Mouse (Mus musculus): ENCODE measurements at regions not wholly inside any gene's neighbourhood (a gene's known extent, or its start where the extent isn't known, plus 50 kb on each side); places are given as distances from the start of the nearest gene placed in this dataset.

DNA sequence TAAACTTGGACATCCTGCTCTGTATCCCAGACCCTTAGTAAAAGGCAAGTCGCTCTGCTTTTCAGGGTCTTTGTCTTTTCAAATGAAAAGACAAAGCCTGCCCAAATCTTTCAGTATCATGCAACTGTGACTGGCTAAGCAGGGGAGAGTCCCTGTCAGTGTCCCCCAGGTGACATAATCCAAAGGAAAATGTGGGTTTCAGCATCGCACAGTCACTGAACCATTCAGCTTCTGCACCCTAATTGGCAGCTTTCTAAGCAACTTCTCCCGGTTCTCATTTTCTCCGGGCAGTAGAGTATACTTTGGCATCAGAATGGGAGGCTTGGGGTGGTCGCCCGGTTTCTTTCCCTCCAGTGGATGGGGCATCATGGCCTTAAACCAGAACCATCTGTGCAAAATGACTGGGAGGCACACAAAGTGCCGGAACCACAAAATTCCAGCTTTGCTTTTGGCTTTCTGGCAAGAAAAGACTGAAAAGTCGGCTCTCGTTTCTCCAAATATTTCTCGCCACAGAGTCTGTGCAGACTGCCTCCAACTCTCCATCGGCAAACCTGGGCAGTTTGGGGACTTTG is 228.3 kb downstream of the Lpin1 start:
- no peaks in the 10 kb centered on the region for H3K27me3 ChIP-seq (ENCODE audit: control insufficient read depth, insufficient read depth, low read length)
- H3K4me1 ChIP-seq (ENCODE audit: control insufficient read depth, insufficient read depth, low read length): no peaks in the 10 kb centered on the region
- H3K9me3 ChIP-seq (ENCODE audit: control insufficient read depth, low read length): no peaks in the 10 kb centered on the region
- no peak overlapping the region for H3K4me2 ChIP-seq (ENCODE audit: low read depth, low read length)
- no peak overlapping the region for H3K9ac ChIP-seq (replicated peaks; ENCODE audit: low read depth, low read length)
- no peak overlapping the region for H3K4me3 ChIP-seq (ENCODE audit: low read depth, low read length)
- no peak for ATAC-seq (ENCODE audit: low read depth)
- WGBS: 90% methylated on average over 11 of the region's 11 CpGs
- H3K36me3 ChIP-seq (ENCODE audit: control insufficient read depth, insufficient read depth, low read length): no peaks in the 10 kb centered on the region
- no peak overlapping the region for H3K27ac ChIP-seq (ENCODE audit: low read depth, low read length)

DNA sequence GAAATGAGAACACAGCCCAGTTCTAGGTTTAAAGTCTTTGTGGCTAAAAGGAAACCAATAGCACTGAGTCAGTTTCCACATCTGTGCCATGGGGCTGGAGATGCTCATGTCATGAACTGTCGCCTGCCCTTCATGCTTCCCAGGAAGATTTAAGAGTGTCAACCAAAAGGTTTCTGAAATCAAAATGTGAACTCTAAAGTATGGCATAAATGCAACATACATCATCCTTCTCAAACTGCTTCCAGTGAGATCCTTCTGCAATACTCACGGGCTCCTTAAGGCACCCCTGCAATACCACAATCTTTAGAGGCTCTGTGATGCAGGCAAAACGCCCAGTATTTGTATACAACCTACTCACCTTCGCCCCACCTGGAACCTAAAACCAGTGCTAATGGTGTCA is 229.7 kb downstream of the Lpin1 start:
- no peak for ATAC-seq (ENCODE audit: low read depth)
- 87% methylated on average over 4 of the region's 4 CpGs for WGBS
- no peak overlapping the region for H3K9ac ChIP-seq (replicated peaks; ENCODE audit: low read depth, low read length)
- H3K4me1 ChIP-seq (ENCODE audit: control insufficient read depth, insufficient read depth, low read length): no peaks in the 10 kb centered on the region
- no peak overlapping the region for H3K4me3 ChIP-seq (ENCODE audit: low read depth, low read length)
- H3K27me3 ChIP-seq (ENCODE audit: control insufficient read depth, insufficient read depth, low read length): no peaks in the 10 kb centered on the region
- H3K9me3 ChIP-seq (ENCODE audit: control insufficient read depth, low read length): no peaks in the 10 kb centered on the region
- no peak overlapping the region for H3K27ac ChIP-seq (ENCODE audit: low read depth, low read length)
- no peaks in the 10 kb centered on the region for H3K36me3 ChIP-seq (ENCODE audit: control insufficient read depth, insufficient read depth, low read length)
- no peak overlapping the region for H3K4me2 ChIP-seq (ENCODE audit: low read depth, low read length)

DNA sequence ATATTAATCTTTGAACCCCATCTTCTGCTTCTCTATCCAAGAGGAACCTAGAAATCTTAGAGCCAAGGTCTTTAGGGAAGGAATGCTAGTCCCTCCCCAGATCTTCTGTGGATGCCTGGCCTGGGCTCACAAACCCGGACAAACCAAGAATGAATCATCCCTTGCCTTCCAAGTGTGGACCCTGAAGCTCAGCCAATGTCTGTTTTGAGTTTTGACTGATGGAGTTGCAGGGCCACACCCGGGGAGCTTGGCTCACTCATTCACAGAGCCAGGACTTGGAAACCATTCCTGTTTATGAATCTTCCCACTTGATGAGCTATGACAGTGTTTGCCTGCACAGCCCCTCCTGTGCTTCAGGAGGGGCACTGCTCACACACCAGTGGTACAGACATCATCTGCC is 230.4 kb downstream of the Lpin1 start:
- no peak overlapping the region for H3K4me2 ChIP-seq (ENCODE audit: low read depth, low read length)
- no peak for ATAC-seq (ENCODE audit: low read depth)
- no peaks in the 10 kb centered on the region for H3K36me3 ChIP-seq (ENCODE audit: control insufficient read depth, insufficient read depth, low read length)
- H3K27ac ChIP-seq (ENCODE audit: low read depth, low read length): no peak overlapping the region
- H3K4me1 ChIP-seq (ENCODE audit: control insufficient read depth, insufficient read depth, low read length): no peaks in the 10 kb centered on the region
- H3K9ac ChIP-seq (replicated peaks; ENCODE audit: low read depth, low read length): no peak overlapping the region
- no peaks in the 10 kb centered on the region for H3K9me3 ChIP-seq (ENCODE audit: control insufficient read depth, low read length)
- 88% methylated on average over 2 of the region's 2 CpGs for WGBS
- no peak overlapping the region for H3K4me3 ChIP-seq (ENCODE audit: low read depth, low read length)
- H3K27me3 ChIP-seq (ENCODE audit: control insufficient read depth, insufficient read depth, low read length): no peaks in the 10 kb centered on the region

DNA sequence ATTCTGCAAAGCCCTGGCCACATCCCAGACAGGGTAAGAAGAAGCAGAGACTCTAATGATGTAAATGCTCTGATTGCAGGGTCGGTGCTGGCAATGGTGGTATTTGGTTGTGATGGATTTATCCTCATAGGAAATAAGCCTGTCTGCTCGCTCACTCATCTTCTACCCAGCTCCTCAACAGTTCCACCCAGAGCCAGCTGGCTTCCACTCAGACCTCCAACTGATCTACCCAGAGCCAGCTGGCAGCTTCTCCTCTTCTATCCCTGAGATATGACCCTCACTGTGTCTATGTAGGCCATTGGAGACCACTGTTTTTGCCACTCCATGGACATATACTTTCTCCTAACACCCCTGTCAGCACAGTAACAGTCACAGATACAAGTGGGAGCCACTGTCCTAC is 231.4 kb downstream of the Lpin1 start:
- Histone ChIP-seq H3K4me1 (ENCODE audit: control insufficient read depth, insufficient read depth, low read length) (no peaks in the 10 kb centered on the region), H3K27ac (ENCODE audit: low read depth, low read length) (no peak overlapping the region), H3K9ac (replicated peaks; ENCODE audit: low read depth, low read length) (no peak overlapping the region), H3K27me3 (ENCODE audit: control insufficient read depth, insufficient read depth, low read length) (no peaks in the 10 kb centered on the region), H3K4me2 (ENCODE audit: low read depth, low read length) (no peak overlapping the region), H3K4me3 (ENCODE audit: low read depth, low read length) (no peak overlapping the region), H3K9me3 (ENCODE audit: control insufficient read depth, low read length) (no peaks in the 10 kb centered on the region), H3K36me3 (ENCODE audit: control insufficient read depth, insufficient read depth, low read length) (no peaks in the 10 kb centered on the region)
- 77% methylated on average over 2 of the region's 2 CpGs for WGBS
- no peak for ATAC-seq (ENCODE audit: low read depth)

DNA sequence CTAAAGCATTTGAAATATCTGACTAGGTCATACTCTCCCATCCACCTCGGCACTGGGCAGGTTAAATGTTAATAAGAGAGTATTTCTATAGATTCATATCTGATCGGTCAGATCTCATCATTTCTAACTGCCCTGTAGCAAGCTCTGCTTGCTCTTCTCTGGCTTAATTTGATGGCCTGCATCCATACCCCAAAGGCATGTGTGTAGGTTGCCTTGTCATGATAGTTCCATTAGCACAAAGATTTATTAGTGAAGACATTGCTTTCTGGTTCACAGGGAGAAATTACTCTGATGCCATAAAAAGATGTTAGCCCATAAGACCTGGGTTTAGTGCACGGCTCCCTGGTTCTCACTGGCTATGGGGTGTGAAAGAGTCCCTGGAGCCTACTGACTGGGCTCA is 232.3 kb downstream of the Lpin1 start:
- Histone ChIP-seq H3K4me1 (ENCODE audit: control insufficient read depth, insufficient read depth, low read length) (no peaks in the 10 kb centered on the region), H3K36me3 (ENCODE audit: control insufficient read depth, insufficient read depth, low read length) (no peaks in the 10 kb centered on the region), H3K4me3 (ENCODE audit: low read depth, low read length) (no peak overlapping the region), H3K9me3 (ENCODE audit: control insufficient read depth, low read length) (no peaks in the 10 kb centered on the region), H3K27ac (ENCODE audit: low read depth, low read length) (no peak overlapping the region), H3K27me3 (ENCODE audit: control insufficient read depth, insufficient read depth, low read length) (no peaks in the 10 kb centered on the region), H3K4me2 (ENCODE audit: low read depth, low read length) (no peak overlapping the region), H3K9ac (replicated peaks; ENCODE audit: low read depth, low read length) (no peak overlapping the region)
- 65% methylated on average over 3 of the region's 3 CpGs for WGBS
- no peak for ATAC-seq (ENCODE audit: low read depth)

DNA sequence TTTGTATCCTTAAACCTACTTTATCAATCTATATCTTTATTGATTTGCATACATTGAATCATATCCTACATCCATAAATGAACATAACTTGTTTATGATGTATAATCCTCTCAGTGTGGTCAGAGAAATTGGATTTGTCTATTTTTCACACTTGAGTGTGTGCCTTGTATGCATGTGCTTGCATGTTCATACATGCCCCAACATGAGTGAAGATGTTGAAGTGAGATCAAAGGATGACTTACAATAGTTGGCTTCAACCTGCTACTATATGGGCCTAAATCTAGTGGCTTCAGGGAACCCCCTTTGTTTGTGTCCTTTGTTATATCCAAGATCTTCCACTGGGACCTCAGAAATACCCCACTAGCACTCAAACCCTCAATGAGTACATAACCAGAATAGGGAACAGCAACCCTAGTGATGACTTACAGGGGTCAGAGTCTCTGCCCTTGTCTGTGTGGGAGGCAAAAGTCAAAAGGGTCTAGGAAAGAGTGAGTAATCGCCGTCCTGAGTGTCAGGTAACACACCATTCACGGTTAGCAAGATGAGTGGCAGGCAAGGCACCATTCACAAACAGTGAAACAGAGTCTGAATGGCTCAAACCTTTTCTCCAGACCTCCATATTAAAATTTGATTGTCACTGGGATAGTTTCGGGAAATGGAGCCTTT is 236.3 kb downstream of the Lpin1 start:
- no peaks in the 10 kb centered on the region for H3K36me3 ChIP-seq (ENCODE audit: control insufficient read depth, insufficient read depth, low read length)
- no peak overlapping the region for H3K4me3 ChIP-seq (ENCODE audit: low read depth, low read length)
- no peak overlapping the region for H3K27ac ChIP-seq (ENCODE audit: low read depth, low read length)
- no peaks in the 10 kb centered on the region for H3K27me3 ChIP-seq (ENCODE audit: control insufficient read depth, insufficient read depth, low read length)
- no peak overlapping the region for H3K9ac ChIP-seq (replicated peaks; ENCODE audit: low read depth, low read length)
- H3K4me2 ChIP-seq (ENCODE audit: low read depth, low read length): no peak overlapping the region
- ATAC-seq (ENCODE audit: low read depth): no peak
- no peaks in the 10 kb centered on the region for H3K4me1 ChIP-seq (ENCODE audit: control insufficient read depth, insufficient read depth, low read length)
- WGBS: 85% methylated on average over 4 of the region's 4 CpGs
- H3K9me3 ChIP-seq (ENCODE audit: control insufficient read depth, low read length): no peaks in the 10 kb centered on the region

DNA sequence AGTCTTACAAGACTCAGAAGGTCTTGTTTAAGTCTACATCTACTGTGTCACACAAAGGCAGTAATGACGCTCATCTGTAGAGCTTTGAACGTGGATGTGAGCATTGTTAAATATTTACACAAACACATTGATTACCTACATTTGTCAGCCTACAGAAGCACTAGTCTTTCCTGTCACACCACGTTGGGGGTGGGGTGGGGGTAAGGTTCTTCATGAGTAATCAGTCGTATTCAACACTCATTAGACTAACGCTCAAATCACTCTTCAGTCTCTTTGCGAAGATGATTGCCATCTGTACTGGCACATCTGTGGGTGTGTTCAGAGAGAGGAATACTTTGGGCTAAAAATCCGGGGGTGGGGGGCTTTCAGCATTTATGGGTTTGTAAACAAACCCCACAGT is 240.7 kb downstream of the Lpin1 start:
- Histone ChIP-seq H3K9ac (replicated peaks; ENCODE audit: low read depth, low read length) (no peak overlapping the region), H3K36me3 (ENCODE audit: control insufficient read depth, insufficient read depth, low read length) (no peaks in the 10 kb centered on the region), H3K4me2 (ENCODE audit: low read depth, low read length) (no peak overlapping the region), H3K27ac (ENCODE audit: low read depth, low read length) (no peak overlapping the region), H3K4me1 (ENCODE audit: control insufficient read depth, insufficient read depth, low read length) (no peaks in the 10 kb centered on the region), H3K27me3 (ENCODE audit: control insufficient read depth, insufficient read depth, low read length) (no peaks in the 10 kb centered on the region), H3K4me3 (ENCODE audit: low read depth, low read length) (no peak overlapping the region), H3K9me3 (ENCODE audit: control insufficient read depth, low read length) (no peaks in the 10 kb centered on the region)
- WGBS: 80% methylated on average over 7 of the region's 7 CpGs
- 0 out of 2 replicates have a peak, but pooled peaks have one; percentile 21 for ATAC-seq (ENCODE audit: low read depth)

DNA sequence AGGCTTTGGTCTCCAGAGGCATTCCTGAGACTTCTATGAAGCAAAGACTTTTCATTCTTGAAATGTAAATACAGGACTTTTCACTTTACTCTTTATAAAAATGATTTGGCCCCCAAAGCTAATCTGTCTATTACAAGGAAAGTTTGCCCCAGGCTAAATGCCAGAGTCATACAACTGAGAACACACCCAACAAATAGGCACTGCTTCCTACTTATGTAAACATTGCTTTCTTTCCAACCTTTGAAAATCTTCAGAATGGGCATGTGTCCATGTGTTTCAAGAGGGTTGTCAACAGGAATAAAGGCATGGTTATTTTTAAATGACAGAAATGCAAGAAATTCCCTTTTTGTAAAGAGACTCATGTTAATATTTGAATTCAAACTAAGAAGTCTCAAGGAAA is 248.4 kb downstream of the Lpin1 start:
- no peak for ATAC-seq (ENCODE audit: low read depth)
- H3K9ac ChIP-seq (replicated peaks; ENCODE audit: low read depth, low read length): no peak overlapping the region
- H3K4me2 ChIP-seq (ENCODE audit: low read depth, low read length): no peak overlapping the region
- no peak overlapping the region for H3K27ac ChIP-seq (ENCODE audit: low read depth, low read length)
- H3K36me3 ChIP-seq (ENCODE audit: control insufficient read depth, insufficient read depth, low read length): no peaks in the 10 kb centered on the region
- H3K27me3 ChIP-seq (ENCODE audit: control insufficient read depth, insufficient read depth, low read length): no peaks in the 10 kb centered on the region
- H3K4me1 ChIP-seq (ENCODE audit: control insufficient read depth, insufficient read depth, low read length): no peaks in the 10 kb centered on the region
- no peak overlapping the region for H3K4me3 ChIP-seq (ENCODE audit: low read depth, low read length)
- no peaks in the 10 kb centered on the region for H3K9me3 ChIP-seq (ENCODE audit: control insufficient read depth, low read length)

DNA sequence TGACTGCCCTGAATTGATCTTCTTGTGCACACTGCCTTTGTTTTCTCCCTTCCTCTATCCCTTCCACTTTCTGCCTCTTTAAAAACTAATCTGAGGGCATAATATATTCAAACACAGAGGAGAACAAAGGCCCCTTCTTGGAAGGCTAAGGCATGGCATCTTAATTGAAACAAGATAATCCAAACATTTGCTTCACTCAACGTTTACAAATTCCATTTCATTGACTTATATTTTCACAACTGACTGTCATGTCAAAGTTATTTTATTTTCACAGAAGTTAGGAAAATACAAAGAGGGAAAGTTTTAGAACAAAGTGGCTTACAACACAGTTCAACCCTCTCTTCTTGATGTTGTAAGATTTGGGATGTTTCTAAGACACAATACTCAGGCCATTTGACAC is 251.9 kb downstream of the Lpin1 start:
- H3K36me3 ChIP-seq (ENCODE audit: control insufficient read depth, insufficient read depth, low read length): no peaks in the 10 kb centered on the region
- H3K4me1 ChIP-seq (ENCODE audit: control insufficient read depth, insufficient read depth, low read length): no peaks in the 10 kb centered on the region
- H3K4me3 ChIP-seq (ENCODE audit: low read depth, low read length): no peak overlapping the region
- H3K4me2 ChIP-seq (ENCODE audit: low read depth, low read length): no peak overlapping the region
- no peak overlapping the region for H3K9ac ChIP-seq (replicated peaks; ENCODE audit: low read depth, low read length)
- no peak for ATAC-seq (ENCODE audit: low read depth)
- no peaks in the 10 kb centered on the region; the same call in 1 of the 2 replicates for H3K9me3 ChIP-seq (ENCODE audit: control insufficient read depth, low read length)
- H3K27me3 ChIP-seq (ENCODE audit: control insufficient read depth, insufficient read depth, low read length): no peaks in the 10 kb centered on the region
- WGBS: 46% methylated on average over 1 of the region's 1 CpGs
- no peak overlapping the region for H3K27ac ChIP-seq (ENCODE audit: low read depth, low read length)

Measured in neural tube, embryonic 14.5 days (tissue).